Mouse (Mus musculus) intestine, postnatal 0 days (tissue): ENCODE measurements around the gene Kcna10. TPM values are rescaled to one million over a fixed set of nuclear protein-coding genes. Genes with fewer than 3 reads are reported as not detected.
A peak's percentile ranks its signal among the peaks of the same experiment; 100 is the strongest.

Source experiments
- ATAC-seq: fragments of 200-750 bp; cut with Nextera tagmentation; 2 replicates; pipeline ENCODE4 v1.8.0; 2017; ENCODE audit warnings: mild to moderate bottlenecking, moderate TSS enrichment, moderate library complexity
- H3K27ac ChIP-seq: fragments of 300-500 bp; sonication (generic); 2 replicates; pipeline ENCODE4 v1.5.1; 2014; ENCODE audit warnings: mild to moderate bottlenecking, low read depth, low read length, moderate library complexity
- H3K27me3 ChIP-seq: fragments of 300-500 bp; sonication (generic); replicated peaks from 2 replicates; pipeline ENCODE4 v1.6.1; 2014; ENCODE audit warnings: low read length, mixed read lengths; ENCODE audit not compliant: control insufficient read depth, insufficient read depth
- H3K36me3 ChIP-seq: fragments of 300-500 bp; sonication (generic); 2 replicates; pipeline ENCODE4 v1.6.1; 2014; ENCODE audit warnings: mild to moderate bottlenecking, moderate library complexity; ENCODE audit not compliant: control insufficient read depth, insufficient read depth
- H3K4me1 ChIP-seq: fragments of 300-500 bp; sonication (generic); replicated peaks from 2 replicates; pipeline ENCODE4 v1.6.1; 2014; ENCODE audit warnings: antibody characterized with exemption, low read length, mixed read lengths; ENCODE audit not compliant: control insufficient read depth, insufficient read depth
- H3K4me2 ChIP-seq: fragments of 300-500 bp; sonication (generic); replicated peaks from 2 replicates; pipeline ENCODE4 v1.6.1; 2014; ENCODE audit warnings: low read depth, mild to moderate bottlenecking, moderate library complexity
- H3K4me3 ChIP-seq: fragments of 300-500 bp; sonication (generic); 2 replicates; pipeline ENCODE4 v1.5.1; 2014; ENCODE audit warnings: low read depth, low read length
- H3K9ac ChIP-seq: fragments of 300-500 bp; sonication (generic); 2 replicates; pipeline ENCODE4 v1.6.1; 2014; ENCODE audit warnings: mild to moderate bottlenecking, low read depth, low read length
- H3K9me3 ChIP-seq: fragments of 300-500 bp; sonication (generic); 2 replicates; pipeline ENCODE4 v1.6.1; 2016; ENCODE audit warnings: mixed run types; ENCODE audit not compliant: control insufficient read depth
- CTCF ChIP-seq: sonication (generic); IDR thresholded peaks from 2 replicates; pipeline ENCODE4 v1.5.1; 2016; ENCODE audit warnings: low read depth, mild to moderate bottlenecking, control low read depth, antibody characterized with exemption, moderate library complexity
- WGBS: fragments of 180-500 bp; shearing (Covaris S2); extraction: QIAGEN DNeasy Blood & Tissue Kit; methylation state at CpG from one replicate; pipeline ENCODE4 v1.1.7; 2014; 5-methylcytosine and 5-hydroxymethylcytosine counted together
- polyA plus RNA-seq: library from polyadenylated mRNA; unstranded; fragments of >200 nt; fragmentation: Nextera tagmentation; extraction: Ambion mirVana; gene quantifications from 2 replicates; pipeline ENCODE4 v1.2.1, GENCODE M21; 2015

Kcna10 gene
- polyA plus RNA-seq, 1 experiment from 2014 or later, result not detected

- TF ChIP-seq CTCF, result peak; percentile 97
- Histone ChIP-seq H3K9ac (no peak overlapping the region), H3K27ac (no peak overlapping the region), H3K4me1 (no peaks in the 10 kb centered on the region), H3K4me2 (0 out of 2 replicates have a peak overlapping the region, but pooled peaks have one; percentile 1), H3K27me3 (no peaks in the 10 kb centered on the region), H3K36me3 (no peaks in the 10 kb centered on the region), H3K9me3 (no peaks in the 10 kb centered on the region), H3K4me3 (no peak overlapping the region)
- whole genome bisulfite sequencing, result 8% methylated on average over 11 of the region's 11 CpGs
- ATAC-seq, result no peak
These were observed 50.5 kb downstream of the Kcna10 start for GRCm38 (mm10) chr3:107233351-107233813.

GRCm38 (mm10) chr3:107233945-107234344 is 51.1 kb downstream of the Kcna10 start:
- no peak for ATAC-seq
- Histone ChIP-seq H3K36me3 (no peaks in the 10 kb centered on the region), H3K27me3 (no peaks in the 10 kb centered on the region), H3K9me3 (no peaks in the 10 kb centered on the region), H3K27ac (no peak overlapping the region), H3K9ac (no peak overlapping the region), H3K4me3 (no peak overlapping the region), H3K4me2 (no peak overlapping the region), H3K4me1 (no peaks in the 10 kb centered on the region)
- WGBS, result 35% methylated on average over 2 of the region's 2 CpGs
- no peak for TF ChIP-seq CTCF

- 42% methylated on average over 2 of the region's 2 CpGs for WGBS
- H3K4me3 ChIP-seq, result no peak overlapping the region
- H3K4me2 ChIP-seq, result no peak overlapping the region
- no peaks in the 10 kb centered on the region for H3K36me3 ChIP-seq
- no peak overlapping the region for H3K27ac ChIP-seq
- no peak for ATAC-seq
- no peaks in the 10 kb centered on the region for H3K27me3 ChIP-seq
- no peaks in the 10 kb centered on the region for H3K9me3 ChIP-seq
- TF ChIP-seq CTCF, result no peak
- H3K9ac ChIP-seq, result no peak overlapping the region
- H3K4me1 ChIP-seq, result no peaks in the 10 kb centered on the region
These were observed 55.2 kb downstream of the Kcna10 start for GRCm38 (mm10) chr3:107238051-107238450.

GRCm38 (mm10) chr3:107238471-107238980 is 55.7 kb downstream of the Kcna10 start:
- no peak overlapping the region for H3K9ac ChIP-seq
- ATAC-seq, result no peak
- no peaks in the 10 kb centered on the region for H3K27me3 ChIP-seq
- H3K27ac ChIP-seq, result no peak overlapping the region
- H3K9me3 ChIP-seq, result no peaks in the 10 kb centered on the region
- TF ChIP-seq CTCF, result no peak
- H3K36me3 ChIP-seq, result no peaks in the 10 kb centered on the region
- no peak overlapping the region for H3K4me2 ChIP-seq
- no peak overlapping the region for H3K4me3 ChIP-seq
- no peaks in the 10 kb centered on the region for H3K4me1 ChIP-seq
- WGBS, result 80% methylated on average over 8 of the region's 8 CpGs

GRCm38 (mm10) chr3:107239607-107240006 is 56.8 kb downstream of the Kcna10 start, which contains the start of gene Prok1:
Prok1 (minus strand) TSS chr3:107239707.
- H3K36me3 ChIP-seq, result no peaks in the 10 kb centered on the region
- H3K9me3 ChIP-seq, result no peaks in the 10 kb centered on the region
- WGBS, result 88% methylated on average over 9 of the region's 9 CpGs
- no peak for TF ChIP-seq CTCF
- no peaks in the 10 kb centered on the region for H3K27me3 ChIP-seq
- H3K4me1 ChIP-seq, result no peaks in the 10 kb centered on the region
- no peak within 1 kb of the TSS for H3K9ac ChIP-seq
- ATAC-seq, result no peak
- no peak within 1 kb of the TSS for H3K4me3 ChIP-seq
- no peak within 1 kb of the TSS for H3K4me2 ChIP-seq
- H3K27ac ChIP-seq, result no peak within 1 kb of the TSS

GRCm38 (mm10) chr3:107241389-107242094 is 58.7 kb downstream of the Kcna10 start:
- Histone ChIP-seq H3K9me3 (no peaks in the 10 kb centered on the region), H3K4me1 (no peaks in the 10 kb centered on the region), H3K9ac (no peak overlapping the region), H3K4me3 (no peak overlapping the region), H3K4me2 (no peak overlapping the region), H3K36me3 (no peaks in the 10 kb centered on the region), H3K27me3 (no peaks in the 10 kb centered on the region), H3K27ac (no peak overlapping the region)
- TF ChIP-seq CTCF, result no peak
- 50% methylated on average over 14 of the region's 14 CpGs for WGBS
- ATAC-seq, result no peak

Other genes with a start within 250 kb of the Kcna10 start
- 0.13 and 0.29 TPM in 2 replicates for gene Kcna3, start 146.9 kb upstream of the Kcna10 start, polyA plus RNA-seq
- 0.05 and 0.07 TPM in 2 replicates for gene Kcna2, start 81.9 kb upstream of the Kcna10 start, polyA plus RNA-seq
- gene Cym, start 38.7 kb downstream of the Kcna10 start, polyA plus RNA-seq, result 121 and 284 TPM in 2 replicates
- 0.83 and 1.1 TPM in 2 replicates for gene A630076J17Rik, start 47.6 kb downstream of the Kcna10 start, polyA plus RNA-seq
- gene Prok1, start 56.7 kb downstream of the Kcna10 start, polyA plus RNA-seq, result 0.09 TPM in 1 of 2 replicates, not detected in the other
- gene Lamtor5, start 95.8 kb downstream of the Kcna10 start, polyA plus RNA-seq, result 206 and 210 TPM in 2 replicates
- 0.83 and 1.6 TPM in 2 replicates for gene Slc16a4, start 108.2 kb downstream of the Kcna10 start, polyA plus RNA-seq
- gene Rbm15, start 150.6 kb downstream of the Kcna10 start, polyA plus RNA-seq, result 8.0 and 9.5 TPM in 2 replicates